In genomic region chr2:79453901-79454781, GRCm38 (mm10) we compare ENCODE assay signal across 8 mouse cellular contexts. TPM values are rescaled to one million over a fixed set of nuclear protein-coding genes. Genes with fewer than 3 reads are reported as not detected.
DNase-seq lines count a peak whose midpoint lies in the region; ATAC-seq and TF ChIP-seq lines count a peak whose summit lies in the region.

No protein-coding gene starts in this region.

- H3K27ac ChIP-seq in embryonic facial prominence, embryonic 10.5 days (replicated peaks): no peak overlapping the region; the same call in 1 of the 2 replicates
- H3K27ac ChIP-seq in heart, embryonic 13.5 days (replicated peaks): no peak overlapping the region
- H3K27ac ChIP-seq in kidney, embryonic 16.5 days (ENCODE audit: low read length): no peak overlapping the region
- no peak overlapping the region for H3K27ac ChIP-seq in liver, embryonic 15.5 days (replicated peaks)
- H3K27ac ChIP-seq in thymus, adult 2 months (ENCODE audit: control insufficient read depth, insufficient read depth, low read length): no peak overlapping the region

- H3K9ac ChIP-seq in heart, embryonic 13.5 days: peak overlapping the region; percentile 40; the same call in 1 of the 2 replicates
- no peak overlapping the region for H3K9ac ChIP-seq in kidney, embryonic 16.5 days (replicated peaks; ENCODE audit: low read length)
- H3K9ac ChIP-seq in liver, embryonic 15.5 days: no peak overlapping the region

- no peak for TF ChIP-seq POLR2A in thymus, adult 2 months (IDR thresholded peaks at IDR 0.05; ENCODE audit: control insufficient read depth, extremely low read depth, insufficient read depth, low read length, poor library complexity)

- no peaks in the 10 kb centered on the region for H3K9me3 ChIP-seq in embryonic facial prominence, embryonic 10.5 days
- H3K9me3 ChIP-seq in heart, embryonic 13.5 days: no peaks in the 10 kb centered on the region
- H3K9me3 ChIP-seq in kidney, embryonic 16.5 days (ENCODE audit: low read length): no peaks in the 10 kb centered on the region
- H3K9me3 ChIP-seq in liver, embryonic 15.5 days (replicated peaks): no peaks in the 10 kb centered on the region

- H3K27me3 ChIP-seq in embryonic facial prominence, embryonic 10.5 days (replicated peaks; ENCODE audit: low read depth, poor library complexity, severe bottlenecking): peaks cover 86% of the 10 kb centered on the region
- H3K27me3 ChIP-seq in heart, embryonic 13.5 days (replicated peaks): peaks cover 68% of the 10 kb centered on the region
- H3K27me3 ChIP-seq in kidney, embryonic 16.5 days (ENCODE audit: insufficient read depth, low read length): peaks cover 69% of the 10 kb centered on the region
- H3K27me3 ChIP-seq in liver, embryonic 15.5 days: peaks cover 56% of the 10 kb centered on the region
- H3K27me3 ChIP-seq in thymus, adult 2 months (ENCODE audit: control insufficient read depth, insufficient read depth, low read length): peaks cover 15% of the 10 kb centered on the region; the same call in 1 of the 2 replicates

- peak; percentile 17 to 66 for DNase-seq in spleen, postnatal 10 days (ENCODE audit: low spot score in 2 of 2)
- DNase-seq in spleen, postnatal 36 days (ENCODE audit: low spot score in 2 of 2): no peak
- peak; percentile 93 for DNase-seq in embryonic facial prominence, embryonic 10.5 days (ENCODE audit: low spot score)
- DNase-seq in neural tube, embryonic 10.5 days (ENCODE audit: extremely low spot score, low spot score): peak; percentile 90
- DNase-seq in thymus, adult 2 months: peak; percentile 30

- no peak for ATAC-seq in heart, embryonic 13.5 days (ENCODE audit: extremely low read depth, insufficient number of reproducible peaks, low FRiP score, low TSS enrichment)
- peak; percentile 98 for ATAC-seq in kidney, embryonic 16.5 days (ENCODE audit: low FRiP score, low TSS enrichment)
- no peak; the same call in 1 of the 2 replicates for ATAC-seq in liver, embryonic 15.5 days (ENCODE audit: insufficient read depth)

- 2% methylated on average over 55 of the region's 55 CpGs for WGBS in embryonic facial prominence, embryonic 10.5 days
- WGBS in heart, embryonic 13.5 days: 3% methylated on average over 54 of the region's 55 CpGs
- 1% methylated on average over 55 of the region's 55 CpGs for WGBS in kidney, embryonic 16.5 days
- 3% methylated on average over 55 of the region's 55 CpGs for WGBS in liver, embryonic 15.5 days (ENCODE audit: insufficient replicate concordance)
- WGBS in thymus, adult 2 months: 7% methylated on average over 55 of the region's 55 CpGs

- H3K4me2 ChIP-seq in heart, embryonic 13.5 days: peak overlapping the region; percentile 93
- peak overlapping the region; percentile 84 for H3K4me2 ChIP-seq in kidney, embryonic 16.5 days (replicated peaks; ENCODE audit: low read depth, low read length)
- peak overlapping the region; percentile 62 for H3K4me2 ChIP-seq in liver, embryonic 15.5 days

- no peaks in the 10 kb centered on the region for H3K36me3 ChIP-seq in embryonic facial prominence, embryonic 10.5 days (replicated peaks)
- H3K36me3 ChIP-seq in heart, embryonic 13.5 days: no peaks in the 10 kb centered on the region
- no peaks in the 10 kb centered on the region for H3K36me3 ChIP-seq in kidney, embryonic 16.5 days (ENCODE audit: insufficient read depth, low read length)
- no peaks in the 10 kb centered on the region for H3K36me3 ChIP-seq in liver, embryonic 15.5 days (replicated peaks)
- H3K36me3 ChIP-seq in thymus, adult 2 months (ENCODE audit: control insufficient read depth, insufficient read depth, low read length): no peaks in the 10 kb centered on the region

- H3K4me1 ChIP-seq in embryonic facial prominence, embryonic 10.5 days: peaks cover 30% of the 10 kb centered on the region
- peaks cover 10% of the 10 kb centered on the region for H3K4me1 ChIP-seq in heart, embryonic 13.5 days
- H3K4me1 ChIP-seq in kidney, embryonic 16.5 days (ENCODE audit: insufficient read depth, low read length): peaks cover 10% of the 10 kb centered on the region; the same call in 1 of the 2 replicates
- no peaks in the 10 kb centered on the region for H3K4me1 ChIP-seq in liver, embryonic 15.5 days (replicated peaks)
- no peaks in the 10 kb centered on the region for H3K4me1 ChIP-seq in thymus, adult 2 months (replicated peaks; ENCODE audit: control insufficient read depth, insufficient read depth, low read length)

- no peak for TF ChIP-seq CTCF in thymus, adult 2 months (IDR thresholded peaks at IDR 0.05; ENCODE audit: borderline replicate concordance, control insufficient read depth, extremely low read depth, insufficient read depth, low read length, poor library complexity)

- peak overlapping the region; percentile 57 for H3K4me3 ChIP-seq in embryonic facial prominence, embryonic 10.5 days
- H3K4me3 ChIP-seq in heart, embryonic 13.5 days: peak overlapping the region; percentile 58
- H3K4me3 ChIP-seq in kidney, embryonic 16.5 days (ENCODE audit: low read length): peak overlapping the region; percentile 50
- H3K4me3 ChIP-seq in liver, embryonic 15.5 days (replicated peaks): peak overlapping the region; percentile 40
- no peak overlapping the region for H3K4me3 ChIP-seq in thymus, adult 2 months (ENCODE audit: control insufficient read depth, insufficient read depth, low read length)

RNA-seq across cellular contexts. Expression of gene Neurod1, which starts 2.4 kb away (rescaled TPM):
- 25.1 and 28.7 TPM in 2 replicates for polyA plus RNA-seq in embryonic facial prominence, embryonic 10.5 days (2016; fragmentation: Nextera tagmentation; extraction: Ambion mirVana)
- not detected in 2 replicates for polyA plus RNA-seq in heart, embryonic 13.5 days (2015; fragmentation: Nextera tagmentation; extraction: Ambion mirVana)
- polyA plus RNA-seq in kidney, embryonic 16.5 days (2015; fragmentation: Nextera tagmentation; extraction: Ambion mirVana): not detected in 2 replicates
- not detected in 2 replicates for polyA plus RNA-seq in liver, embryonic 15.5 days (2015; fragmentation: Nextera tagmentation; extraction: Ambion mirVana)
- polyA plus RNA-seq in thymus, adult 2 months (2012; rRNA removed): not detected in 2 replicates

RNA-seq across cellular contexts. Expression of gene Cerkl, which starts 2.4 kb away (rescaled TPM):
- polyA plus RNA-seq in embryonic facial prominence, embryonic 10.5 days (2016; fragmentation: Nextera tagmentation; extraction: Ambion mirVana): 4.5 and 5.2 TPM in 2 replicates
- polyA plus RNA-seq in heart, embryonic 13.5 days (2015; fragmentation: Nextera tagmentation; extraction: Ambion mirVana): 0.28 and 0.44 TPM in 2 replicates
- polyA plus RNA-seq in kidney, embryonic 16.5 days (2015; fragmentation: Nextera tagmentation; extraction: Ambion mirVana): 1.8 and 2.0 TPM in 2 replicates
- polyA plus RNA-seq in liver, embryonic 15.5 days (2015; fragmentation: Nextera tagmentation; extraction: Ambion mirVana): 4.3 and 4.8 TPM in 2 replicates
- 1.3 and 1.6 TPM in 2 replicates for polyA plus RNA-seq in thymus, adult 2 months (2012; rRNA removed)

Comparison
In these comparisons a context has a peak if more than half of its experiments do, and no peak if none do; other contexts are left out.
1. DNase-seq: peak in spleen, postnatal 10 days (2 of 2), embryonic facial prominence, embryonic 10.5 days (single experiment), neural tube, embryonic 10.5 days (single experiment) and thymus, adult 2 months (single experiment); none in spleen, postnatal 36 days (0 of 2).
2. RNA of gene Neurod1, which starts 2.4 kb away (polyA plus RNA-seq): 25.1 to 28.7 TPM in embryonic facial prominence, embryonic 10.5 days; not detected in thymus, adult 2 months, not detected in heart, embryonic 13.5 days, not detected in liver, embryonic 15.5 days and not detected in kidney, embryonic 16.5 days; every median in the first group is over 10 times any median in the second.
3. Peak in every context shown above with its lines, with median percentiles within 50 percentile points of each other: H3K4me2 ChIP-seq.